Mouse (Mus musculus) Patski (cell line): ENCODE data around the gene Fbln1. TPM values are rescaled to one million over a fixed set of nuclear protein-coding genes. Genes with fewer than 3 reads are reported as not detected.

Experiments used
- ATAC-seq: fragments of 100-300 bp; one replicate; pipeline ENCODE4 v1.8.0; 2021
- CTCF ChIA-PET: fragments of 350-600 bp; sonication (Branson Sonifier 250); formaldehyde crosslinking; loops from one replicate; lab custom pipeline; 2022; ENCODE audit warnings: inconsistent platforms; lab: Charles Lee
- POLR2A ChIA-PET: fragments of 350-600 bp; sonication (Branson Sonifier 250); formaldehyde crosslinking; loops from one replicate; lab custom pipeline; 2022; ENCODE audit warnings: antibody characterized with exemption, inconsistent platforms; lab: Charles Lee
- DNase-seq: peaks from one replicate; pipeline ENCODE4 v3.0.0-alpha.2; 2011; ENCODE audit warnings: low read depth, low spot score
- H3K27me3 ChIP-seq: fragments of 371-371 bp; one replicate; pipeline ENCODE4 v1.5.1; 2021
- CTCF ChIP-seq: fragments of 100-300 bp; IDR thresholded peaks from one replicate; pipeline ENCODE4 v1.5.1; 2021
- in situ Hi-C: fragments of 300-500 bp; cut with MboI; formaldehyde crosslinking; loops from 3 replicates; pipeline ENCODE4 v1.11.1; 2018; ENCODE audit warnings: low pct_unique_long_range_greater_than_20kb, mixed read lengths
- polyA plus RNA-seq: library from polyadenylated mRNA; unstranded; gene quantifications from one replicate; pipeline ENCODE4 v1.2.3, GENCODE M21; 2021

Gene Fbln1
- polyA plus RNA-seq, 1 experiment from 2014 or later = 11.6 TPM

DNA sequence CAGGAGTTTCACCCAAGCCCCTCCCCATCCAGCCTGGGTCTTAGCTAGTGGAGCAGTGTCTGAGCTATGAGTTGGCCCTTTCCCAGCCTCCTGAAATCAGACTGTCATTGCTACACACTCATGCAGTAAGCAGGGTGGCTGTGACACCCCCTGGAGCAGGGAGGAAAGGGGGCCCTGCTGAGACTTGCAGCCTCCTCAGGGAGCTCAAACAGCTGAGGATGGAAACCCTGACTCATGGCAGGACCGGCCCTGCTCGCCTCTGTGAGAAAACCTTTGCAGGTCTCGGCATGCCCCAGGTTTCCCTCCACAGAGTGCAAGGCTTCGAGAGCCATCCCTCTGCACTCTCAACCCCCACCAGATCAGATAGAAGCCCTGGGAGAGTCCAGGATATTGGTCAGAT lies 27.9 kb downstream of the Fbln1 start:
- in situ Hi-C loops = no loop called here
- no peak for TF ChIP-seq CTCF
- CTCF ChIA-PET = no interaction called here
- no peaks in the 10 kb centered on the region for H3K27me3 ChIP-seq
- POLR2A ChIA-PET = interaction anchor here (0.7 kb wide), 1 partner anchor 9 kb away, joined by 3 read pairs; no protein-coding TSS in a partner anchor
- DNase-seq (no peak), ATAC-seq (no peak)

DNA sequence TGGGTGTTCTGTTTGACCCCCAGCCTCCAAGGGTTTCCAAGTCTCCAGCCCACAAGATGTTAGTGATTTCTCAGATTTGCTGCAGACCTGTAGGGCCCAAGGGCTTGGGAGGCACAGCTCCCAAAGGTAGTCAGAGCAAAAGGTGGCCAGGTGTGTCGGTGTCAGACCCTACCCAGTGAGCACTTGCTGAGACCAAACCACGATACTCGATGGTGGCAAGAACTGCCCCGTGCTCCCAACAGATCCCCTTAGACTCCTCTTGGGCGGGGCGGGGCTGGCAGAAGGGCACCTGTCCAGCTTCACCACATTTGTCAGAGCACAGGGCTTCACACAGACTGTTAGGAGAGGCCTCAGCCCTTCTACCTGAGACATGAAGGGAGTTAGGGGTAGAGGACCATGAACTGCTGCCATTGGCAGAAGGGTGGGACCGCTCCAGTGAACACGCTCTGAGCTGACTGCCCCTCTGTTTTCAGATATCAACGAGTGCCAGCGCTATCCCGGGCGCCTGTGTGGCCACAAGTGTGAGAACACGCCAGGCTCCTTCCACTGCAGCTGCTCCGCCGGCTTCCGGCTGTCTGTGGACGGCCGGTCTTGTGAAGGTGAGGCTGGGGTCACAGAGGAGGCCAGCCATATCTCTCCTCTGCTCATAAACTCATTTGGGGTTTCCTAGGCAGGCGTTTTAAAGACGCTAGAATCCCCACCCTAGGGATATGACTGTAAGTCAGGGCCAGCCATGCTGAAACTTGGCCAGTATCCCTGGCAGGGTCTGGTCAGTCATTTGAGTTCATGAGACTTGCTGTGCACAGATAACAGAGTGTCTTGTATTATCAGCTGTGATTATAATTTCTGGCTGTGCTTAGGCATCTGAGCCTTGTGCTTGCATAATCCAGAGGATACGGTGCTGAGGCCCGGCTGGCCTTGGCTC lies 33.3 kb downstream of the Fbln1 start:
- ATAC-seq = peak; percentile 71
- in situ Hi-C loops = no loop called here

DNA sequence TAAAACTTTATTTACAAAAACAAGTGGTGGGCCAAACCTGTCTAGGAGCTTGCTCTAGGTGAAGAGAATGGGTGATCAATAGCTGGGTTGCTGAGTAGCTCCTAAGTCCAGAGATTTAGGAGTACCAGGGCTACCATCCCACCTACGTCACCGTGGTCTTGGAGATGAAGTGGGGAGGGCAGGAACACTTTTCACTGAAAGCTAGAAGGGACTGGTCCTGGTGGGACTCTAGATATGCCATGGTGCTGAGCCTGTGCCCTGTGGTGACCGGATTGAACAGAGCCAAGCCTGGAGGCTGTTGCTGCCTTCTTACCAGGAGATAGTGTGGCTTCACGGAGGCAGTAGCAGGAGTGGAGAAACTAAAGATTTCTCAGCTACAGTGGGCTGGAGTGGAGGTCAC lies 34.3 kb downstream of the Fbln1 start:
- ChIA-PET CTCF (interaction anchor here (1.4 to 3.4 kb wide), 4 partner anchors 9 to 41 kb away, joined by 3 to 11 read pairs (median 5); no protein-coding TSS in a partner anchor), POLR2A (interaction anchor here (1.0 kb wide), 1 partner anchor 10 kb away, joined by 4 read pairs; no protein-coding TSS in a partner anchor)
- no peaks in the 10 kb centered on the region for H3K27me3 ChIP-seq
- in situ Hi-C loops = no loop called here
- ATAC-seq (no peak), DNase-seq (no peak)
- TF ChIP-seq CTCF = no peak

More for the DNA sequence above, 33.3 kb downstream of the Fbln1 start:
- ChIA-PET CTCF (interaction anchor here (1.4 to 3.4 kb wide), 4 partner anchors 8 to 40 kb away, joined by 3 to 11 read pairs (median 5); no protein-coding TSS in a partner anchor), POLR2A (interaction anchor here (1.0 kb wide), 1 partner anchor 9 kb away, joined by 4 read pairs; no protein-coding TSS in a partner anchor)
- H3K27me3 ChIP-seq = no peaks in the 10 kb centered on the region
- no peak for TF ChIP-seq CTCF
- DNase-seq = peak; percentile 49

DNA sequence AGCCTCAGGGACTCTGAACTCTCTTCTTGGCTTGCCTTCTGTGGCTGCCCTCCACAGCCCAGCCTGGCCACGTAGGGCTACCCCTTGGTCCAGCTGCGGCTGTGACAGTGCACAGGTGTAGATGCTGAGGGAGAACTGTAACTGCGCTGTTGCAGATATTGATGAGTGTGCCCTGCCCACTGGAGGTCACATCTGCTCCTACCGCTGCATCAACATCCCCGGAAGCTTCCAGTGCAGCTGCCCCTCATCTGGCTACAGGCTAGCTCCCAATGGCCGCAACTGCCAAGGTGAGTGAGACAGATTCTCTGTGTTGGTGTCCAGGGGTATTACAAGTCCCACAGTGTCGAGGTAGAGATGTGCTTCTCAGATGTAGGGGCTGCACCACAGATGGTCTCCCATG lies 36.1 kb downstream of the Fbln1 start:
- TF ChIP-seq CTCF = no peak
- ChIA-PET CTCF (interaction anchor here (1.4 to 3.4 kb wide), 2 partner anchors 11 to 16 kb away, joined by 3 to 11 read pairs; no protein-coding TSS in a partner anchor), POLR2A (interaction anchor here (0.8 kb wide), 1 partner anchor 8 kb away, joined by 3 read pairs; no protein-coding TSS in a partner anchor)
- H3K27me3 ChIP-seq = no peaks in the 10 kb centered on the region
- ATAC-seq (no peak), DNase-seq (no peak)
- in situ Hi-C loops = no loop called here

DNA sequence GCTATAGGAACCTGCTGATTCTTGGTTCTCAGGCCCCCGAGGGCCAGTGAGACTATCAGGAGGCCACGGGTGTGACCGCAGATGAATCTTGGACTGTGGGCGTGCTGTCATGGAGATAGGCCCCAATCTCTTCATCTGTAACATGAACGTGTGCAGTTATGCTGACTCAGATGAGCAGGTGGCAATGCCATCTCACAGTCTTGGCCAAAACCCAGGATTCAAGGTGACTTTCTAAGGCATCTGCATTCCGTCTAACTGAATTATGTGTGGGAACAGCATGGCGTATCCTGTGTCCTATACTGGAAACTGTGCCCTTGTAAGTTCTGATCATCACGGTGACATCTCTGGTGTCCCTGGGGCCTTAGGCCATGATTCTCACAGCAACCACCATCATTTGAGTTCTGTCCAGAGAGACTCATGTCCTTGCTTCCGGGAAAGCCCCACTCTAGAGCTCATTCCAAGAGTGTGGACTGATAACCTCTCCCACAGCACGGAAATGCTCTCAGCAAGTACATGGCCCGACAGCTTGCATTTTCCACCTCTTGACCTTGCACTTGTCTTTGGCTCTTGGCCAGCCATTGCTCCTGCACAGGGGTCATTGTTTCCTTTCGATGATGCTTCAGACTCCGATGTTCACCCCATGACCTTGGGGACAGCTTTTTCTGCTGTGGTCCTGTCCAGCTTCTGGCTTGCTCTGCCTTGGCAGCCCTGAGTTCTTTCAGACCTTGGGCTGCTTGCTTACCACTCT lies 38.8 kb downstream of the Fbln1 start:
- in situ Hi-C loops = loop anchor here (5.0 kb wide), 1 partner anchor 42 kb away; no protein-coding TSS in a partner anchor
- TF ChIP-seq CTCF = no peak
- DNase-seq (no peak), ATAC-seq (no peak)
- H3K27me3 ChIP-seq = no peaks in the 10 kb centered on the region
- ChIA-PET CTCF (interaction anchor here (1.7 to 5.8 kb wide), 4 partner anchors 10 to 92 kb away, joined by 4 to 44 read pairs (median 8); no protein-coding TSS in a partner anchor), POLR2A (interaction anchor here (1.5 kb wide), 1 partner anchor 15 kb away, joined by 5 read pairs; no protein-coding TSS in a partner anchor)

DNA sequence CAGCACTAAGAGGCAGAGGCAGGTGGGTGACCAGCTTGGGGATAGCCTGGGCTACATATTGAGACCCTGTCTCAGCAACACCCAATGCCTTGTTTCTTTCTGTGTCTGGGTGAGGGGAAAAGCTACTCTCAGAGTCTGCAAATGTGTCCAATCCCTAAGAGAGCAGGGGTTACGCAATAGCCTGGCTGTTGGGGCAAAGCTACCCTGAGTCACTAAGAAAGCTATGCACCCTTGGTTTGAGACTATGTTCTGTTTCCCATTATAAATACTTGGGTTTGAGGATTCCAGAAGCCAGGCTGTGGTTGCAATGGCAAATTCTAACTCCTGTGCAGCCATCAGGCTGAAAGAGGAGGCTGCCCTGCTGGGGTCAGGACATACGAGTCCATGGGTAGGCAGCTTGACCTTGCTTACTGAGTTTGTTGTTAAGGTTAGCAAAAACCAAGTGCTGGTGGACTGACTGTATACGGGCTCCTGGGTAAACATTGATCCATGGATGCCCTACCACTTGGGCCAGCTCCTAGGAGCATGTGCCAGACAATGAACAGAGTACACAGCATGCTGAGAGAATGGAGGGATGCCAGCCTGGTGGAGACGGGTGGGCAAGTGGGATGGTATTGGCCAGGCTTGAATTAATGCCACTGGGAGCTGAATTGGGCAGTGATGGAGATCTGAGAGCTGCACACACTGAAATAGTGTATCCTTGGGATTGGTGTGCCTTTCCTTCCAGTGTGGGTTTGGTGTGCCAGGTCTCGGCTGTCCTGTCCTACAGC lies 39.7 kb downstream of the Fbln1 start:
- ChIA-PET POLR2A (interaction anchor here (1.5 kb wide), 1 partner anchor 16 kb away, joined by 5 read pairs; no protein-coding TSS in a partner anchor), CTCF (interaction anchor here (1.2 to 5.8 kb wide), 5 partner anchors 9 to 92 kb away, joined by 3 to 44 read pairs (median 5); no protein-coding TSS in a partner anchor)
- in situ Hi-C loops = loop anchor here (5.0 kb wide), 1 partner anchor 43 kb away; no protein-coding TSS in a partner anchor
- ATAC-seq (peak; percentile 89), DNase-seq (peak; percentile 90)
- no peaks in the 10 kb centered on the region for H3K27me3 ChIP-seq
- no peak for TF ChIP-seq CTCF

DNA sequence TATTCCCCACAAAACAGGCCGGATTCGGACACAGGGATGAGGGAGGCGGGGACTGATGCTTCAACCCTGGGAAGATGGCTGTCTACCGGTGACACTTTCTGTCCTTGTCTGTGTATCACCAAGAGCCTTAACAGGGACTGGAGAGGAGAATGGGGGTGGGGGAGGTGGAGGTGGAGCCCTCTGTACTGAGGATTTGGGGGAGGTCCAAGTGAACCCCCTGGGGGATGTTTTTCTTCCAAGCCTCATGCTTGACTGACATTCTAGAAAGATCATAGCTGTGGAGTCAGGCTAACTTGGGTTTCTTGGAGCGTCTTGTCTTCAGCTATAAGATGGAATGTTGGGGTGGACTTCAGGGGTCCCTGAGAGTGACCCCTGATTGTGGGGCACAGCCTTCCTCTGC lies 40.3 kb downstream of the Fbln1 start:
- no peaks in the 10 kb centered on the region for H3K27me3 ChIP-seq
- in situ Hi-C loops = loop anchor here (5.0 kb wide), 1 partner anchor 44 kb away; no protein-coding TSS in a partner anchor
- ChIA-PET CTCF (interaction anchor here (1.2 to 5.8 kb wide), 4 partner anchors 9 to 93 kb away, joined by 3 to 44 read pairs (median 8); no protein-coding TSS in a partner anchor), POLR2A (interaction anchor here (1.5 kb wide), 1 partner anchor 16 kb away, joined by 5 read pairs; no protein-coding TSS in a partner anchor)
- DNase-seq = no peak
- ATAC-seq = no peak
- no peak for TF ChIP-seq CTCF

DNA sequence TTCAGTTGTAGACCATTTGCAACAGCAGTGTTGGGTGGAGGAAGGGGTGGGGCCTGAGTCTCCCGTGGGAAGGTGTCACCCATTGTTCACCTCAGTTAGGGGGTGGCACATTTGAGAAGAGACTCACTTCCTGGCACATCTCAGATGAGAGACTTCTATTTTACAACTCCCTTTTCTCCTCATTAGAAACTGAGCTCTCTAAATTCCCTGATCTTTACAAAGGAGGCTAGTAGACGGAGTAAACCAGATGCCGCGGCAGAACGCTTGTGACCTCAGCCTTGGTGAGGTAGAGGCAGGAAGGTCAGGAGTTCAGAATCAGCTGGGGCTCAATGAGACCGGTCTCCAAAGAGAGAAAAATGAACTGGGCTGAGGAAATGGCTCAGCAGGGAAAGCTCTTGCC lies 41.2 kb downstream of the Fbln1 start:
- no peak for ATAC-seq

DNA sequence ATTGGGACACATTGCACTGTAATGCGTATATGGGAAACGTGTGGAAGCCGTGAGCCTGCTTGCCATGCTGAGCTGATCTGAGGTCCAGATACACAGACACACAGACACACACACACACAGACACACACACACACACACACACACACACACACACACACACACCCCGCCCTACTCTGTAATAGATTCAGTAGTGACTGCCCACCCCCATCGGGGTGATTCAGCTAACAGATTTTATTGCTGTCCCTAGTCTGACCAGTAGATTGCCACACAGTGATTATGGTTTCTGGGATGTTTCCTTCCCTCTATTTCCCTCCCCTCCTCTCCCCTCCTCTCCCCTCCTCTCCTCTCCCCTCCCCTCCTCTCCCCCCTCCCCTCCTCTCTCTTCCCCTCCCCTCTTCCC lies 42.6 kb downstream of the Fbln1 start:
- DNase-seq = no peak
- no peaks in the 10 kb centered on the region for H3K27me3 ChIP-seq
- in situ Hi-C loops = loop anchor here (5.0 kb wide), 1 partner anchor 46 kb away; no protein-coding TSS in a partner anchor
- TF ChIP-seq CTCF = no peak
- POLR2A ChIA-PET = interaction anchor here (0.7 kb wide), 1 partner anchor 259 kb away, joined by 3 read pairs; no protein-coding TSS in a partner anchor
- CTCF ChIA-PET = interaction anchor here (0.9 to 5.8 kb wide), 9 partner anchors 10 to 247 kb away, joined by 3 to 44 read pairs (median 4); no protein-coding TSS in a partner anchor
- no peak for ATAC-seq

More for the DNA sequence above, 41.2 kb downstream of the Fbln1 start:
- TF ChIP-seq CTCF = no peak
- ChIA-PET POLR2A (no interaction called here), CTCF (interaction anchor here (1.3 to 5.8 kb wide), 5 partner anchors 12 to 94 kb away, joined by 3 to 44 read pairs (median 10); no protein-coding TSS in a partner anchor)
- in situ Hi-C loops = loop anchor here (5.0 kb wide), 1 partner anchor 45 kb away; no protein-coding TSS in a partner anchor
- no peak for DNase-seq
- no peaks in the 10 kb centered on the region for H3K27me3 ChIP-seq
